Mouse (Mus musculus): ENCODE measurements around the gene Gpd2. TPM values are rescaled to one million over a fixed set of nuclear protein-coding genes. Genes with fewer than 3 reads are reported as not detected.

Gpd2 gene
- polyA plus RNA-seq, 1 experiment from 2014 or later, result 22.2 TPM

DNA sequence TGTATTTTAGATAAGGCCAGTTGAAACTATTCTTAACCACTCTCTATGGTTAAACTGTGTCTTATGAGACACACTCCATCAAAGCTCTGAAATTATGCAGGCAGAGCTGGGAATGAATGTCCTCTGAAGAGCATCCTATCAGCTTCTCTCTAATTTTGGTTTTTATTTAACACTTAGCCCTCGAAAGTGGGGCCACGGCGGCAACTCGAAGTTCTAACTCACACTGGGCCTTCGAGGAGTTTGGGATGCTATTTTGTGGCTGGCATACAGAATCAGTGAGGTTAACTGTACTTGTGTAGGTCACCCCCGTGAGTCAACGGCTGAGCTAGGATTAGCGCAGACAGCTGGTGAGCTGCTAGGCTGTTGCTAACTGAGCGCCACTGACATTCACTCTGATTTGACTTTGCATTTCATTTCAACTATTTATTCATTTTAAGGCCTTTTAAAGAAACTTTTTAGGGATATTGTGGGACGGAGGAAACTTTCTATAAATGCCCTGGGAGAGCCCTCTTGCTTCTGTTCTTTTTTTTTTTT lies 42.8 kb downstream of the Gpd2 start:
- Histone ChIP-seq H3K4me3 (replicated peaks) (no peak overlapping the region), H3K4me1 (replicated peaks) (no peaks in the 10 kb centered on the region), H3K36me3 (no peaks in the 10 kb centered on the region), H3K9ac (no peak overlapping the region), H3K27me3 (replicated peaks) (no peaks in the 10 kb centered on the region), H3K27ac (no peak overlapping the region), H3K4me2 (replicated peaks) (no peak overlapping the region), H3K9me3 (no peaks in the 10 kb centered on the region)
- WGBS, result 85% methylated on average over 10 of the region's 10 CpGs
- no peak for ATAC-seq

DNA sequence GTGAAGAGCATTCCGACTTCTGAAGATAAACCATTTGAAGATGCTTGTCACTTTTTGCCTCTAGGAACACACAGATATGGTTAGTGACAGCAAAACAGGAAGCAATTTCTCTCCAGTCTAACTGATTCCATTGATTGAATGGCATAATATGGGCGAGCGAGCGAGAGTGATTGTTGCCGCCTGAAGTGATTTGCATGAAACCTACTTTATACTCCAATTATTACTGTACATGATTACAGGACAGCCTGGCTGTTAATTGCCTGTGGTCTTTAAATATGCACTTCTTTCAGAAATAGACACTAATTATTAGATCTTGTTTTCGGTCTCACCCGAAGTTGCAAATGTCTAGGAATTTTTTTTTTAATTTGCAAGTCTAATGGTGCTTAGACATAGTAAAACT lies 46.4 kb downstream of the Gpd2 start:
- H3K4me2 ChIP-seq (replicated peaks), result no peak overlapping the region
- H3K9me3 ChIP-seq, result no peaks in the 10 kb centered on the region
- H3K36me3 ChIP-seq, result no peaks in the 10 kb centered on the region
- 89% methylated on average over 7 of the region's 7 CpGs for WGBS
- no peak for ATAC-seq
- H3K4me3 ChIP-seq (replicated peaks), result no peak overlapping the region
- no peaks in the 10 kb centered on the region for H3K4me1 ChIP-seq (replicated peaks)
- H3K27me3 ChIP-seq (replicated peaks), result no peaks in the 10 kb centered on the region
- no peak overlapping the region for H3K9ac ChIP-seq
- no peak overlapping the region for H3K27ac ChIP-seq

DNA sequence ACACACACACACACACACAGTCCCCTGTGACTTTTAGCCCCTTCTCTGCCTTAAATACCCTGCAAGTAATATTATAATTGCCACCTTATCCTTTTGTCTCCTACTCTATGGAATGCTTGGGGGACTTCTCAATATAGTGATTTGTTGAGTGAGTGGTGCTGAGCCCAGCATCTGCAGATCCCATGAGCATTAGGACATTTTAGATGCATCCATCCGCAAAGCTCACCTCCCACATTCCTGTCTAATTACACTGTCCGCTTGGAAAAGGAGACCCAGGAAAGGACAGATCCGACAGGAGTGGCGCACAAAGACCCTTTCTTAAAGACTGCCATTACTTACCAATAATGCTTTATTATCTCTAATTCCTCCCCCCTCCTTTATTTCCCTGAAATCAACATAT lies 47.8 kb downstream of the Gpd2 start:
- ATAC-seq, result no peak

DNA sequence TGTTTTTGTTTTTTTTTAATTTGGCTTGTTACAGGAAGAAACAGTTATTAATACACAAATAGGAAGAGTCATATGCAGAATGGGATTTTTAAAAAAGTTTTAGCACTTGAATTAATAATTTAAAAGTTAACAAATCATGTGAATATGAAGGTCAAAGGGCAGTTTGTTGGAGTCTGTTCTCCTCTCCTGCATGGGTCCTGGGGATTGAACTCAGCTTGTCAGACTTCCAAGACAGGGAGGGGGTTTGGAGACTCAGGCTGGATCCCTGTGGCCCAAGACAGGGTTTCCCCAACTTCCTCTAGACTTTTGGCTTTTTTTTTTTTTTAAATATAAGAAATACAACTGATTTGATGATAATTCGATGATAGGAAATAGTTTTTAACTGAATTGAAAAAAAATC lies 50.6 kb downstream of the Gpd2 start:
- H3K9ac ChIP-seq, result no peak overlapping the region
- ATAC-seq, result no peak
- H3K27ac ChIP-seq, result no peak overlapping the region
- no peak overlapping the region for H3K4me2 ChIP-seq (replicated peaks)
- no peaks in the 10 kb centered on the region for H3K9me3 ChIP-seq
- H3K4me3 ChIP-seq (replicated peaks), result no peak overlapping the region
- 85% methylated on average over 1 of the region's 1 CpGs for WGBS
- H3K27me3 ChIP-seq (replicated peaks), result no peaks in the 10 kb centered on the region
- no peaks in the 10 kb centered on the region for H3K4me1 ChIP-seq (replicated peaks)
- H3K36me3 ChIP-seq, result no peaks in the 10 kb centered on the region

More for the DNA sequence above, 47.8 kb downstream of the Gpd2 start:
- 86% methylated on average over 4 of the region's 4 CpGs for WGBS
- no peaks in the 10 kb centered on the region for H3K9me3 ChIP-seq
- H3K27ac ChIP-seq, result no peak overlapping the region
- no peak overlapping the region for H3K9ac ChIP-seq
- H3K36me3 ChIP-seq, result no peaks in the 10 kb centered on the region
- no peak overlapping the region for H3K4me2 ChIP-seq (replicated peaks)
- H3K4me3 ChIP-seq (replicated peaks), result no peak overlapping the region
- no peaks in the 10 kb centered on the region for H3K4me1 ChIP-seq (replicated peaks)
- no peaks in the 10 kb centered on the region for H3K27me3 ChIP-seq (replicated peaks)

DNA sequence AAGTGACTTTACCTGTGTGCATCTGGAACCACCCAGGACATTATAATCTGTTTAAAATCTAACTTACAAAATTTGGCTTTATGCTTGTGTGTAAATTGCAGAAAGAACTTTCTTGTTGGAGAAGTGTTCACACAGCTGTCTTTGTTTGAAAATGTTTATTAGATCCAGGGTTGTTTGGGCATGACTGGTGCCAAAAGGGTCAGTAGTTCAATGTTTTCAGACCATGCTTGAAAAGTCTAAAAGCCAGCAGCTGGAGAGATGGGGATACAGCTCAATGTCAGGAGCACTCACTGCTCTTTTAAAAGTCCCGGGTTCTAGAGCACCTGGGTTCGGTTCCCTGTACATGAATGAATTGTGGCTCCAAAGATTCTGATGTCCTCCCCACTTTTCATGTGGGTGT lies 56.1 kb downstream of the Gpd2 start:
- Histone ChIP-seq H3K4me3 (replicated peaks) (no peak overlapping the region), H3K9ac (no peak overlapping the region), H3K27ac (no peak overlapping the region), H3K4me2 (replicated peaks) (no peak overlapping the region), H3K9me3 (no peaks in the 10 kb centered on the region), H3K36me3 (no peaks in the 10 kb centered on the region), H3K4me1 (replicated peaks) (no peaks in the 10 kb centered on the region), H3K27me3 (replicated peaks) (no peaks in the 10 kb centered on the region)
- ATAC-seq, result no peak
- WGBS, result 61% methylated on average over 2 of the region's 2 CpGs

DNA sequence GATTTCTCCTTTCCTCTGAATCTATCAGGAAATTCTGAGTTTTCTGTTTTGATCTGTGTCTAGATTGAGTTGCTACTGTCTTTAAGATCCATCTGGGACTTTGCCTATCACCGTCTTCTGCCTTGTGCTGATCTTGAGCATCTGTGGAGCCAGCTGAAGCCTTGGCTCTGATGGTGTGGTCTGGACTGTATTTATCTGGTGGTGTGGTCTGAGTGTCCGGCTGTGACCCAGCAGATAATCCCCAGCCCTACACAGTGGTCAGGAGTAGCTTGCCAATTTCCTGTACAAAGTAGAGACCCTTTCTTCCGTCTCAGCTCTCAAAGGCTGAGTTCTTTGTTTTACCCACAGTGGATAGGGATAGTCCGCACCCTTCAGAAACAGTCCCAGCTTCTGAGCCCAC lies 58.6 kb downstream of the Gpd2 start:
- Histone ChIP-seq H3K4me3 (replicated peaks) (no peak overlapping the region), H3K4me2 (replicated peaks) (no peak overlapping the region), H3K4me1 (replicated peaks) (no peaks in the 10 kb centered on the region), H3K36me3 (no peaks in the 10 kb centered on the region), H3K27me3 (replicated peaks) (no peaks in the 10 kb centered on the region), H3K9me3 (no peaks in the 10 kb centered on the region), H3K27ac (no peak overlapping the region), H3K9ac (no peak overlapping the region)
- no peak for ATAC-seq
- 79% methylated on average over 4 of the region's 4 CpGs for WGBS

DNA sequence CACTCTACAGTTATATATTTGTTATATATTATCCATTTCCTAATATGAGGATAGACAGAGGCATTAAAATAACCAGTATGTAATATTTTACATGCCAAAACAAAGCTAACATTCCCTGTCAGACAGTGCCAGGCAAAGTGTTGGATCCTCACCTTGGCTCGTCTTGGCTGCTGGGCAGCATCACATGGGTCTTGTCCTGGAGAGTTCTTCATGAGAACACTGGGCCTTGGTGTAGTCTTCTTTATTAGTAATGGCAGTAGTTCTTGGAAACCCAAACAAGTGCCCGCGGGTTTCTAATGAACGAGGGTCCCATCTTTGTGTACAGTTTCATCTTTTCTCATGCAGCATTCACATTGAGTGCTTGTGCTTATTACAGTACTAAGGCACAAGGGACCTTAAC lies 59.8 kb downstream of the Gpd2 start:
- Histone ChIP-seq H3K27ac (no peak overlapping the region), H3K4me3 (replicated peaks) (no peak overlapping the region), H3K4me1 (replicated peaks) (no peaks in the 10 kb centered on the region), H3K36me3 (no peaks in the 10 kb centered on the region), H3K9ac (no peak overlapping the region), H3K9me3 (no peaks in the 10 kb centered on the region), H3K27me3 (replicated peaks) (no peaks in the 10 kb centered on the region), H3K4me2 (replicated peaks) (no peak overlapping the region)
- WGBS, result 87% methylated on average over 4 of the region's 4 CpGs
- ATAC-seq, result no peak

DNA sequence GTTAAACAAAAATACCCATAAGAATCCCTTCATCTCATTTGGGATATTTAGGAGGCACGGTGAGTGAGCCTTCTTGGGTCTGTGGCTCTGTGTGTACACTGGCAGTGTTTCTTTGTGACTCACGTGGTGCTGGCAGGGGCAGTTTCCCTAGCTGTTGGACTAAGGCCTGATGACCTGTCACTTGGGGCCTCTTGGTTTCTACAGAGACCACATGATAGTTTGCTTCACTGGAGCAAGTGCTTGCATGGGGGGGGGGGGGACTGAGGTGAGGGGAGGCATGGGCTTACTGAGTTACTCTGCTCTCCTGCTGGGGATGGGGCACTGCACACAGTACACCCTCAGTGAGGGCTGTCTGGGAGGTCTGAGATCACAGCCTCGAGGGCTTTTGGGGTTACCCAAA lies 64.1 kb downstream of the Gpd2 start:
- H3K4me1 ChIP-seq (replicated peaks), result no peaks in the 10 kb centered on the region
- H3K36me3 ChIP-seq, result no peaks in the 10 kb centered on the region
- H3K9ac ChIP-seq, result no peak overlapping the region
- H3K4me3 ChIP-seq (replicated peaks), result no peak overlapping the region
- H3K9me3 ChIP-seq, result no peaks in the 10 kb centered on the region
- WGBS, result 51% methylated on average over 3 of the region's 3 CpGs
- no peak for ATAC-seq
- no peak overlapping the region for H3K27ac ChIP-seq
- no peak overlapping the region for H3K4me2 ChIP-seq (replicated peaks)
- H3K27me3 ChIP-seq (replicated peaks), result no peaks in the 10 kb centered on the region

DNA sequence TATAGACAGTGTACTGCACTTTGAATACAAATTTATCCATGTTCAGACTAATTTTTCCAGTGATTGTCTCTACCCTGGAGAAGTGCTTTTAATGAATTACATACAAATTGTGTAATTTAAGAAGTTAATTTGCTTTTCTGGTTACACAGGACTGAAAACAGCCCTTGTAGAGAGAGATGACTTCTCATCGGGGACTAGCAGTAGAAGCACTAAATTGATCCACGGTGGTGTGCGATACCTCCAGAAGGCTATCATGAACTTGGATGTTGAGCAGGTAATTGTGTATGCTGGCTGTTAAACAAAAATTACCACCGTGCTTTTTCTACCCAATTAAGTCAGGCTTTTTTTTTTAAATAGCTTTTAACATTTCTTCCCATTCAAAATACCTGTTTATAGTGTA lies 66.8 kb downstream of the Gpd2 start:
- ATAC-seq, result no peak
- no peaks in the 10 kb centered on the region for H3K27me3 ChIP-seq (replicated peaks)
- no peak overlapping the region for H3K9ac ChIP-seq
- H3K27ac ChIP-seq, result no peak overlapping the region
- no peak overlapping the region for H3K4me3 ChIP-seq (replicated peaks)
- no peaks in the 10 kb centered on the region for H3K36me3 ChIP-seq
- H3K9me3 ChIP-seq, result no peaks in the 10 kb centered on the region
- no peaks in the 10 kb centered on the region for H3K4me1 ChIP-seq (replicated peaks)
- no peak overlapping the region for H3K4me2 ChIP-seq (replicated peaks)
- WGBS, result 93% methylated on average over 4 of the region's 4 CpGs

DNA sequence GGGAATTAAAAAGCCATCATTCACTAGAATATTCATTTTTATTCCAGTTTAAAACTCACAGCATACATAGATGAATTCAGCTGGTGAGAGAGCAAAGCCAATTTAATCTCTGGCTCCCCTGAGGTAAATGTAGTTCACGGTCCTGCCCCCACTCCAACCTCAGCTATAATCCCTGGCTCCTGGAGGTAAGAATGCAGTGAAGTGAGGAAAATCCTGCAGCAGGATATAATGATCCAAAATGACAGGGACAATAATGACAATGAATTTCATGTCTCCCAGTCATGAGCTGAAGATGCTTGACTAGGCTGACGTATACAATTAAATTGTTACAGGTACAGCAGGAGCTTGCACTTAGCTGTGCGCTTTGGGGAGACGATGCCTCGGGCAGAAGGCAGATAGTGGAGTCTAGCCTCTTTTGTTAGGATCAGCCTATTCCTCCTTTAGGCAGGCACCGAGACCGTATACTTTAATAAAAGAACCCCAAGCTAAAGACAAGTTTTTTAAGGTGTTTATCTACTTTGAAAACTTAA lies 74.9 kb downstream of the Gpd2 start:
- 49% methylated on average over 7 of the region's 7 CpGs for WGBS
- no peak overlapping the region for H3K9ac ChIP-seq
- no peak overlapping the region for H3K4me3 ChIP-seq (replicated peaks)
- no peaks in the 10 kb centered on the region for H3K9me3 ChIP-seq
- no peak for ATAC-seq
- no peaks in the 10 kb centered on the region for H3K36me3 ChIP-seq
- no peaks in the 10 kb centered on the region for H3K27me3 ChIP-seq (replicated peaks)
- H3K4me2 ChIP-seq (replicated peaks), result no peak overlapping the region
- no peaks in the 10 kb centered on the region for H3K4me1 ChIP-seq (replicated peaks)
- H3K27ac ChIP-seq, result no peak overlapping the region

DNA sequence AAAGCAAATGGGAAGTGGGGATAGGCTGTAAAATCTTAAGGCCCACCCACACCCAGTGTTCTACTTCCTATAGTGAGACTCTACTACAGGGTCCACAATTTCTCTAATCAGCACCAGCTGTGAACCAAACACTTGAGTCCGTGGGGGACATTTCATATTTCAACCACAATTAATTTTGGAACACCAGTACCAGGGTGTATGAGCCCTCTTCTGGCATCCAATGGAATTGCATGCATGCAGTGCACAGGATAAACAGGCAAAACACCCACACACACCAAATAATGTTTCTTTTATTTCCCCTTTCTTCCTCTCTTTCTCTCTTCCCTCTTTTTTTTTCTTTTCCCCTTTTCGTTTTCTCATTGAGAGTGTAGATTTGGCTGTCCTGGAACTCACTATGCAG lies 78.6 kb downstream of the Gpd2 start:
- Histone ChIP-seq H3K36me3 (no peaks in the 10 kb centered on the region), H3K4me1 (replicated peaks) (no peaks in the 10 kb centered on the region), H3K27ac (no peak overlapping the region), H3K9ac (no peak overlapping the region), H3K27me3 (replicated peaks) (no peaks in the 10 kb centered on the region), H3K9me3 (no peaks in the 10 kb centered on the region), H3K4me2 (replicated peaks) (no peak overlapping the region), H3K4me3 (replicated peaks) (no peak overlapping the region)
- WGBS, result 62% methylated on average over 2 of the region's 2 CpGs
- ATAC-seq, result no peak

DNA sequence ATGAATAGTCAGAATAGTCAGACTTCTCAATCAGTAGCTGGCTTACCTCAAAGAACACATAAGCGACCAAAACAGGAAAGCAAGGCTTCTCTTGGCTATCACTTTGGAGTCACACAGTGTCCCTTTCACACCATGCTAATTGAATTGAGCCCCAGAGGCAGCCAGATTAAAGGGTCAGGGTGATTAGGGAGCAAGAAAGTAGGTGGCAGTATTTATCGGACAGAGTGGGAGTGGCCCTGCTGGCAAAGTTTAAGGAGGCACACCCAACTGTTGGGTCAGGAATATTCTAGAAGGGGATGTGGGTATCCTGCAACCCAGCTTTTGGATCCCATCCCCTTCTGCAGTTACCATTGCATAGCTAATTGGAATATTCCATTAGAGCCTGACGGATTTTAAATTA lies 80.9 kb downstream of the Gpd2 start:
- Histone ChIP-seq H3K4me1 (replicated peaks) (no peaks in the 10 kb centered on the region), H3K36me3 (no peaks in the 10 kb centered on the region), H3K4me2 (replicated peaks) (no peak overlapping the region), H3K4me3 (replicated peaks) (no peak overlapping the region), H3K27me3 (replicated peaks) (no peaks in the 10 kb centered on the region), H3K9me3 (no peaks in the 10 kb centered on the region), H3K27ac (no peak overlapping the region), H3K9ac (no peak overlapping the region)
- WGBS, result 76% methylated on average over 3 of the region's 3 CpGs
- no peak for ATAC-seq

DNA sequence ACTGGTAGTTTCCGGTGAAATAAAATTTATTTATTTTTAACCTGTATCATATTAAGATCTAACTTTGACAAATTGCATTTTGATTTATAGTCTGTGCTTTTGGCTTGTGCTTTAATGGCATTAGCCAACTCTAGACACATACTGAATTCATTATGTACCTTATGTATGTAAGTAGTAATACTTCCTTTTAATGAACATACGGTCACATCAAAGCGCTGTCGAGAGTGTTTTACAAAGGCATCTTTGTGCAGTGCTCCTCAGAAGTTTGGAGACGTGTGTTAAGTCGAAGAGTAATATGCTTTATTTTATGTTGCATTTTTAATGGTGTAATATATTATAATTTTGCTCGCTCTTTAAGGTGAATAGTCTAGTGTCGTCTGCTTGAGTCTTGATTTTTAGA lies 88.7 kb downstream of the Gpd2 start:
- H3K27ac ChIP-seq, result no peak overlapping the region
- H3K4me1 ChIP-seq (replicated peaks), result no peaks in the 10 kb centered on the region
- H3K4me3 ChIP-seq (replicated peaks), result no peak overlapping the region
- 94% methylated on average over 8 of the region's 8 CpGs for WGBS
- H3K4me2 ChIP-seq (replicated peaks), result no peak overlapping the region
- H3K27me3 ChIP-seq (replicated peaks), result no peaks in the 10 kb centered on the region
- no peaks in the 10 kb centered on the region for H3K9me3 ChIP-seq
- H3K9ac ChIP-seq, result no peak overlapping the region
- H3K36me3 ChIP-seq, result no peaks in the 10 kb centered on the region
- no peak for ATAC-seq

Data from intestine, embryonic 15.5 days (tissue).